Mouse (Mus musculus) CD4-positive, CD25-positive, alpha-beta regulatory T cell, adult 2 months (primary cell): ENCODE measurements around the gene Ubr2.
A peak's percentile ranks its signal among the peaks of the same experiment; 100 is the strongest.

Experiments used
- DNase-seq: peaks from one replicate; pipeline ENCODE4 v3.0.0-alpha.2; 2012; ENCODE audit warnings: low read depth, low spot score

Ubr2 gene

DNA sequence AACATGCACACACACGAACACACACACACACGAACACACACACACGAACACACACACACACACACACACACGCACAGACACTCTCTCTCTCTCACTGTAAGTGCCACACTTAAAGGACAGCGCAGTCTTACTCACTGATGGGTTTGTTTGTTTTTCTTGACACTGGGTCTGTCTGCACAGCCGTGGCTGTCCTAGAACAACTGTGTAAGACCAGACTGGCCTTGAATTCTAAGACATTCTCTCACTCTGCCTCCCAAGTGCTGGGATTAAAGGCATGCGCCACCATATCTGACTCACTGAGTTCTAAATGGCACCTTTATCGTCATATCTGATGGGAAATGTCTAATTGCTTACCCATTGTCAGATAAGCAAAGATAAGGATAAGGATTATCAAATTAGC, 7.1 kb downstream of the Ubr2 start:
- no peak for DNase-seq

- DNase-seq = no peak
These were observed 8.0 kb downstream of the Ubr2 start for GRCm38 (mm10) chr17:47002401-47002800.

DNA sequence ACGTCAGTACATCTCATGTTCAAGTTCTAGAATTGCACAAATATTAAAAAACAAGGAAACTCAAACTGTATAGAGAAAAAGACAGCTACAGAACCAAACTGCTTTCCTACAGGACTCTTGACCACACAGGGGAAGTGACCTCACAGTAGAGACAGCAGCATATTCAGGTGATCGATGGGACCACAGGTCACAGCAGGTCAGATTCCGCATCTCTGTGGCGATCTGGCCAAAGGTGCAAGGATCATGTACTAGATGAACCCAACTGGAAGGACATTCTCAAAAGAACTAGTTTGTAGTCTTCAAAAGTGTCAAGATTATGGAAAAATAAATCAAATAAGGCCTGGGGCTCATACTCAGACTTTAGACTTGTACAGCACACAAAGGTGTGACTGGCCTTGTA, 11.5 kb downstream of the Ubr2 start:
- no peak for DNase-seq

DNA sequence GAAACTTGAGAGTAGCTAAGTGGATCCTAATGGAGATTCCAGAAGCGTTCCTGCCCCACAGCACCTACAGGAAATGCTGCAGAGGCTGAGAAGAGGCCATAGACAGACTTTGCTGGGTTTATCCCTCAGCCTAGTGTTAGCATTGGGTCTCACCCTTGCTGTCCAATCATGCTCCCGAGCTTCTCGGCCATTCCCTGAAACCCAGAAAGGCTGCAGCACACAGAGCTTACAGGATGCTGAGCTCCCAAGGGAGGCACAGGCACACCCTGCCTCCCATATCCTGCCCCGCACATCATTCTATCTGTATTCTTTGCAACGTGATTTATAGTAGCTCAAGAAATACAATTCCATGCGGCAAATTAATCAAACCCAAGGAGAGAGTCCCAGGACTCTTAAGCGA, 13.9 kb downstream of the Ubr2 start:
- DNase-seq = no peak

DNA sequence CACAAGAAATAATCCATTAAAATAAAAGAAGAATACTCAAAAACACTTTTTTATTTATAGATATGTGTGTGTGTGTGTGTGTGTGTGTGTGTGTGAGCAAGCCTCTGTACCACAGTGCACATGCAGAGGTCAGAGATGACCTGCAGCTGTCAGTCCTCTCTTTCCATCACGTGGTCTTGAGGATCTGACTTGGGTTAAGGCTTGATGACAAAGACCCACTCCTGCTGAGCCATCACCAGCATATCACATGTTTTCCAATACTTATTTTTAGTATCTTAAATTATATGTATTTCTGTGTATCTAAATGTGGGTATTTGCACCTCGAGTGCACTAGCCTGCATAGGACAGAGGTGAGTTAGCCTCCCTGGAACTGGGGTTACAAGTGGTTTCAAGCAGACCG, 14.7 kb downstream of the Ubr2 start:
- no peak for DNase-seq

DNA sequence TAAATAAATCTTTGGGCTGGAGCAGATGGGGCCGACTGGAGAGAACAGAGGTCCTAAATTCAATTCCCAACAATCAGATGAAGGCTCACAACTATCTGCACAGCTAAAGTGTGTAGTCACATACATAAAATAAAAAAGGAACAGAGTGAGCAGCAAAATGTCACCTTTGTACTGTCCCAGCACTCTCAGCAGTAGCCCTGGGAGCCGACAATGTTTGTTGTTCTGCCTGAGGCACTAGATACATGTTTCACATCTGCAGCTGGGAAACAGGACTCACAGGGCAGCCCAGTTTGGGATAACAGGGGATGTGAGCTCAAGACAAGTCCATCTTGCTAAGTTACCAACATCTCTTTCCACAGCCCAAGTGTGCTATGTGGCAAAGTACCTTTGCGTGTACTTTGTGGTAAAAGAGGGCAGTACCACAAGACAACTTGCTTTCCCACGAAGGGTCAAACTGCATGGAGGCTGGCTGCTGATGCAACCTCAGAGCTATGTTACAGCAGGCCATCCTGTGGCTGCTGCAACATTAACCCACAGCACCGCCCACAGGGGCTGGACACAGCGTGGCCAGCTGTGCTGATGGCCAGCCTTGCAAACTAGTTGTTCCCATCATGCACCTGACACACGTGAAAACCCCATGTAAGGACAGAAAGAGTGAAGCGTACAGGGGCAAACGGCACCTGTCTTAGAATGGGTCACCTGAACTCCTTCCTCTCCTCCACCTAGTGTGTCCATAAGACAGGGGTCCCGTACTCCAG, 15.5 kb downstream of the Ubr2 start:
- no peak for DNase-seq

DNA sequence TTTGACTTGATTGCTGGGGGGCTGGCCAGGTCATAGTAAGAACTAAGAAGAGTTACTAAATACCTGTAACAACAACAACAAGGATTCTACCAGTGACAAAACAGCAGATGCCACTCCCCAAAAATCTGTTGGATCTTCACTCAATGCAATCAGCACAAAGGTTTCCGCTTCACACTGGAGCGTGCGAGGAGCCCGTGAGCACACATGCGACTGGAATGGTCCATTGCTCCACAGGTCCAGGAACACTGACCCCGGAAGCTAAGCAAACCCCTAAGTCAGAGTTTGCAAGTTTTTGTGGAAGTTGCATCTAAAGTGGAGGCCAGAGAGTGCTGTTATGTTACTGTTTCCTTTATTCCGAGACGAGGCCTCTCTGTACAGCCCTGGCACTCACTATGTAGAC, 16.7 kb downstream of the Ubr2 start:
- DNase-seq = no peak

DNA sequence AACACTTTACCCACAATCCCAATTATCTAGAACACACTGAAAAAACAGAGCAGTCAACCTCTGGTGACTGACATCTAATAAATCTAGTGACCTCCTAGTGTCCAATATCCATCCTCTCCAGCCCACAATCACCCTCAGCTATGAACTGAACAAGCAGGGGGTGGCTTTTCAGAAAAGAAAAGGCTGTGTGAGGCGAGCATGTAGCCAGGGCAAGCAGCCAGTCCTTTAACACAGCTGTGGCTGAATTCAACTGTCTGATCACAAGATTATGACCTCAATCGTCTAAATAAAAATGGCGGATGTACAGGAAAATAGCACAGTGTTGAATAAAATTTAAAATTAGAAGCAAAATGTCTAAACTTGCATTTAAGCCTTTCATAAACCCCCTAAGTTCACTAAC, 22.7 kb downstream of the Ubr2 start:
- DNase-seq = no peak

DNA sequence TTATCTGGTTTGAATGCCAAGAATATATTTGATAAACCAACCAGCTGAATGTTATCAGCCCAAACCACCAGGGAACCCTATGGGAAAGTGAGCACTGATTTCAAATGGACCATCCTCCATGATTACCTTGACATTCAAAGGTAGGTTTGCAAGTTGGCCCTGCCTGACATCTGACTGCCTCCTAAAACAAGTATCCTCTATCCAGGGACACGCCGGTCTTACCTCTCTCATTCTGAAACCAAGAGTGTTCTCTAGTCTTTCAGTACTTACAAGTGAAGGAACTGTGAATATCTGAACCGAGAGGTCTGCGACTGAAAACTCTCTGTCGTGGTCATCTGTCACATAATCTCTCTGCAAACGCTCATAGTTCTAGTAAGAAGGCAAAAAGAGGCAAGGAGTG, 30.3 kb downstream of the Ubr2 start:
- DNase-seq = no peak

GRCm38 (mm10) chr17:46975183-46975582, 35.2 kb downstream of the Ubr2 start:
- peak; percentile 84 for DNase-seq

DNA sequence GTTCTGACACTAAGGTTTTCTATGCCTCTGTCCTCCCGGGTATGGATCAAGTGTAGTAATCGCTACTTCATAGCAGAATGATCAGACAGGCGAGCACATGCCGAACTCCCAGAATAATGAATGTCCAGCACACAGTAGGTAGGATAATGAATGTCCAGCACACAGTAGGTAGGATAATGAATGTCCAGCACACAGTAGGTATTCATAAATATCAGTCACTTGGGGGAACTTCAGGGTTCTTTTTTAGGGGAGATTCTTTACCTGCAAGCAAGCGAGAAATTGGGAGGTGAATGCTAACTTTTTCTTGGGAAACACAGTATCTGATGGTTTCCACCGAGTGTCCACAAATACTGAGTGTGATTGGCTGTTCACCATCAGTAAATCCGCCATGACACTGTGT, 37.8 kb downstream of the Ubr2 start:
- no peak for DNase-seq

- DNase-seq = peak; percentile 79
These were observed 43.5 kb downstream of the Ubr2 start for GRCm38 (mm10) chr17:46966892-46967291.

DNA sequence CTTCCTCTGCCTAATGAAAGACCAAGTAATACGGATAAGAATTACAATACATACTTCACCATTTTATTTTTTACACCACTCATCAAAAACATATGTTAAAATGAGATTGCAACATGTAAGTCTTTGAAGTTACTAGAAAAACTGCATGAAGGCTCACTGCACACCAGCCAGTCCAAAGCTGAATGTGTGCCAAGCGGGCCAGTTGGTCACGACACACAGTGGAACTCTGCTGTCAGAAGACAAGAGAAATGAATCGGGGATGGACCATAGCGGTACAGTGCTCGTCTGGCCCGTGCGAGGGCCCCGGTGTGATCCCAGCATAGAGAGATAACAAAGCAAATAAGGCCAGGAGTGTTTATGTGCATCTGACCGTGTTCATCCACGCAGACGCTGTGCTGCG, 47.2 kb downstream of the Ubr2 start:
- DNase-seq = no peak

GRCm38 (mm10) chr17:46962153-46962552, 48.2 kb downstream of the Ubr2 start:
- no peak for DNase-seq

GRCm38 (mm10) chr17:46960216-46960615, 50.1 kb downstream of the Ubr2 start:
- DNase-seq = no peak

DNA sequence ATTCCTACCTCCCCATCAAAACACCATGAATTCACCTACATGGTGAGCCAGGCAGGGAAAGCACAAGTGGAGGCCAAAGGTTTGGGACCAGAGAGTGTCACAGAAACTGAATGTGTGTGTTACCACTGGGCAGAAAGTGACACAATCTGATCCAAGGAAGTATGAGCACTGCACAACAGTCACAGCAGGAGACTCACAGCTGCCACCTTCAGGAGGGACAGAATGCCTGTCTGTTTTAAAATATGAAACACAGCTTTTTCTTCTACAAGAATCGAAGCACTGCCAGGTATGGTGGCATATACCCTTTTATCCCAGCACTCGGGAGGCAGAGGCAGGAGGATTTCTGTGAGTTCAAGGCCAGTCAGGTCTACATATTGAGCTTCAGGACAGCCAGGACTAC, 52.3 kb downstream of the Ubr2 start:
- DNase-seq = no peak

DNA sequence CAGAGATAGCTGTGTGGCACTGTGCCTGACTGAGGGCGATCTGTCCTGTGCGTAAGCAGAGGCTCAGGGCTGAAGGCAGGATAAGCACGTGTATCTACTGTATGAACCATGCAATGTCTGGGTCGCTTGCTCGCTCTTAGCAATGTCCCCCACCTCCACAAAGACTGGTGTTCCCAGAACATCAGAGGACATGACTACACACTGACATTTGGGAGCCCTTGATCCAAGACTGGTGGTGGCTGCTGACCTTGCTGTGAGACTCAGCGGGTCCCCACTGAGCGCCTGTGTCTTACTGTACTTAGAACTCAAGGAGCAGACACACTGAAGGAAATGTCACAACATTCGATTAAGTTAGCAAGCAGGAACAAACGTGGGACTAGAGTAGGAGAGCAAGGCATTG, 64.1 kb downstream of the Ubr2 start:
- no peak for DNase-seq

DNA sequence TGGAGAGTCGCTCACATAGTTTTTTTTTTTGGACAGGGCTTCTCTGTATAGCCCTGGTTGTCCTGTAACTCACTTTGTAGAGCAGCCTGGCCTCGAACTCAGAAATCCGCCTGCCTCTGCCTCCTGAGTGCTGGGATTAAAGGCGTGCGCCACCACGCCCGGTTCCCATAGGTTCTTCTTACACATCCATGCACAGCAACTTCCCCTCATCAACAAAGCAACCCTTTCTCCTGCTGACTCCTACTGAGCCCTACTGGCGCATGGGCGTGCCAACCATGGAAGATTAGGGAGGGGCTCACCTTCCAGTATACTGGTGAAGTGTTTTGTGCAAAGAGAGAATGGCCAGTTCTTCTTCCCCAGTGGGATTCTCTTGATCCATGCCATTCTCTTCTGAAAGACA, 67.9 kb downstream of the Ubr2 start:
- DNase-seq = no peak

GRCm38 (mm10) chr17:46940461-46940860, 69.9 kb downstream of the Ubr2 start:
- DNase-seq = no peak

DNA sequence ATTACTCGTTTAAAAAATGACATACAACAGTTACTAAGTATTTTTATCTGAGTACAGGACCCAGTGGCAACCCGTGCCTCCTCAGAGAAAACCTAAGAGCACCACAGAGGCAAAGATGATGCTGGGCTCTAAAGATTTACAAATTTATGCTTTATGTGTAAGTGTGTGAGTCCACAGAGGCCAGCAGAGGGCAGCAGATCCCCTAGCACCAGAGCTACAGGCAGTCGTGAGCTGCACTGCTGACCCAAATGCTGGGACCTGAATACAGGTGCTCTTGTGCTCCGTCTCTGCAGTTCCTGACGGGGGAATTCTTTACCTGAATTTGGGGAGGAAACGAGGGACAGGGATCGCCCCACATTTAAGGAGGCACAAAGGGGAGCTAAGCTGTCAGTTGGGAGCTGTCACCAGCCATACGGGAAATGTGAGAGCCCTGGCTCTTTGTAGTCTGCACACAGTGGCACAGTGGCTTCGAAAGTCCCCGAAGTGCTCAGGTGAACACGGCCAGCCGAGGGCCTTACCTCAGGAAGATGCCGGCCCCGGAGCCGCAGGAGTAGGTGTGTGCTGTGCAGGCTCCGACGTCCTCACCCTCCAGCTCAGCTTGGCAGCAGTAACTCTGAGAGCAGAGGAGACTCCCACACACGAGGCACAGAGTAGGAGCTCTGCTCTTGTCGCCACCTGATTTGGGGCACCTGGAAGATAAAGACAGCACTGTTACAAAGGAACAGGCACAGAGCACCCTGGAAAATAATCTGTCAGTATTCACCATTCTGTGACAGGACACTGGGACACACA, 76.6 kb downstream of the Ubr2 start:
- DNase-seq = peak; percentile 80

DNA sequence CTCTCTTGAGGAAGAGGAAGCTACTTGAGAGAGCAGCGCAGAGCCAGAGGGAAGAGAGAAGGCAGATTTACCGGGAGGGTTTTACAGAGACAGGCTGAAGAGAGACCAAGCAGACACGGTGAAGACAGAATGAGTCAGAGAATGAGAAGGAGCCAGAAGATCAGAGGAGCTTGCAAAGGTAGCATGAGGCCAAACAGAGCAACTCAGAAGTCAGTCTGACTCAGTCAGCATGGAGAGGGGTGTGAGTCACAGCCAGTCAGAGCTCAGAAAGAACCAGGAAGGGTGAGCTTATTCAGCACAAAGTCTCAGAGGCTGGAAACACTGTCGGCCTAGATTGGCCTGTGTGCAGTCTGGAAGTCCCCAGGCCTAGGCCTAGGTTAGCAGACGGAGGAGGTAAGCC, 77.4 kb downstream of the Ubr2 start:
- DNase-seq = no peak

GRCm38 (mm10) chr17:46929897-46930296, 80.5 kb downstream of the Ubr2 start:
- no peak for DNase-seq

- no peak for DNase-seq
These were observed 81.1 kb downstream of the Ubr2 start for GRCm38 (mm10) chr17:46929277-46929676.
